Mouse (Mus musculus): ENCODE measurements at regions not wholly inside any gene's neighbourhood (a gene's known extent, or its start where the extent isn't known, plus 50 kb on each side); places are given as distances from the start of the nearest gene placed in this dataset.

- no peak for TF ChIP-seq POLR2A (IDR thresholded peaks at IDR 0.05; ENCODE audit: extremely low read depth, insufficient read depth, low read length)
- TF ChIP-seq CTCF (IDR thresholded peaks at IDR 0.05; ENCODE audit: low read depth, low read length), result no peak
Observed at GRCm38 (mm10) chr19:21146860-21147390, 125.2 kb upstream of the Zfand5 start.
